Mouse (Mus musculus): Measurements from ENCODE around the gene Krtap3-2.

DNA sequence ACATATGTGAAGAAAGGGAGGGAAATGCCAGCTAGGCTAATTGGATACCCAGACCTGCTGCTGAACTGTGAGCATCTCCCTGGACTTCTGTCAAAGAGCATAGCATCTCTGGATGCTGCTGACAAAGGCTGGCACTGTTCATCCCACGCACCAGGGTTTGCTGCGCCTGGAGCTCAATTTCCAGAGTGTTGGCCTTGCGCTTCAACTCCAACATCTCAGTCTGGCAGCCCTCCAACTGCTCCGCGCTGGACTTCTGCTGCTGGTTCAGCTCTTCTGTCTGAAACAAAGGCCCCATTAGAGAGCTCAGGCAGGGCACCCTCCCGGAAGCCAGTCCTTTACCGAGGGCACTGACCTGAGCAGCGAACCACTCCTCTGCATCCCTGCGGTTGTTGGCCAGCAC is 16.9 kb downstream of the Krtap3-2 start:
- TF ChIP-seq CTCF (IDR thresholded peaks at IDR 0.05; ENCODE audit: low read depth, low read length): no peak
- TF ChIP-seq GATA1 (IDR thresholded peaks at IDR 0.05; ENCODE audit: borderline replicate concordance, low read length): no peak
- TF ChIP-seq TAL1 (conservative IDR thresholded peaks at IDR 0.05; ENCODE audit: low read depth, low read length): no peak

Data from G1E (cell line).